Mouse (Mus musculus) heart, adult 2 months (tissue): ENCODE data around the gene Foxl2.

Source experiments
- CTCF ChIP-seq: fragments of 200-600 bp; IDR thresholded peaks from 2 replicates; pipeline ENCODE4 v1.8.1; 2022; ENCODE audit warnings: antibody characterized with exemption, mild to moderate bottlenecking, moderate library complexity
- EP300 ChIP-seq: fragments of 200-500 bp; IDR thresholded peaks from 2 replicates; pipeline ENCODE4 v1.6.1; 2011; ENCODE audit warnings: low read depth, low read length, control low read depth; ENCODE audit not compliant: insufficient read depth
- POLR2A ChIP-seq: fragments of 200-500 bp; IDR thresholded peaks from 2 replicates; pipeline ENCODE4 v1.6.1; 2011; ENCODE audit warnings: mild to moderate bottlenecking, low read depth, low read length, control low read depth; ENCODE audit not compliant: insufficient read depth

DNA sequence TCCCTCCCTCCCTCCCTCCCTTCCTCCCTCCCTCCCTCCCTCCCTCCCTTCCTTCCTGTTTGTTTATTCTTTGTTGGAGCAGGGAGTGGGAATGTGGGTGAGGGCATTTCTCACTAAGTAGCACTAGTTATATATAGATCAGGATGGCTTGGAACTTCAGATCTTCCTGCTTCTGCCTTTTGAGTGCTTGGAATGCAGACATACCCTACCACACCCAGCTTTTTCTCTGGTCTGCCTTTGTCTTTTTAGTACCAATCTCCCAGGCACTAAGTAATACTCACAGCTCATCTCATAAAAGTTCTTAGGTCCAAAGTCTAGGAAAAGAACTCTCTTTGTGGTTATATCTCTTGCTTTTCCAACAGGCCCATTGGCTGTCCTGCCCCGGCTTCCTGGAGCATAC lies 21.0 kb downstream of the Foxl2 start:
- TF ChIP-seq CTCF (no peak), POLR2A (no peak), EP300 (no peak)
